Mouse (Mus musculus) gonadal fat pad, adult 2 months (tissue): ENCODE data around the gene Slc25a41. TPM values are rescaled to one million over a fixed set of nuclear protein-coding genes. Genes with fewer than 3 reads are reported as not detected.

Experiments
- DNase-seq: peaks from one replicate; pipeline ENCODE4 v3.0.0-alpha.2; 2012; ENCODE audit warnings: low read depth
- polyA plus RNA-seq: library from polyadenylated mRNA; depleted of rRNA; stranded (reverse); fragments of >200 nt; gene quantifications from 2 replicates; pipeline ENCODE4 v1.2.3, GENCODE M21; 2012

The Slc25a41 gene
- polyA plus RNA-seq, 1 experiment = 0.12 TPM

DNA sequence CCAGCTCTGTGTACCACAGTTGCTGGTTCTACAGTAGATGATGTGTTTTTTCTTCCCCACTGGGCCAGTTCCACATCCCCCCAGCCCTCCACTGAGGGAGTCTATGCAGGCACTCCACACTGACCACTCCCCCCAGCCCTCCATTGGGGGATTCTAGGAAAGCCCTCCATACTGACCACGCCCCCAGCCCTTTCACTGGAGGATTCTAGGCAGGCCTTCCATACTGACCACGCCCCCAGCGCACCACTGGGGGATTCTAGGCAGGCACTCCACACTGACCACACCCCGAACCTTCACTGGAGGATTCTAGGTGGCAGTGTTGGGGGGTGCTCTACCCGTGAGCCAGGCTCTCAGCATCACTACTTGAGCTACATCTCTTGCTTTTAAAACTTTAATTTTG is 6.0 kb upstream of the Slc25a41 start:
- DNase-seq = no peak

DNA sequence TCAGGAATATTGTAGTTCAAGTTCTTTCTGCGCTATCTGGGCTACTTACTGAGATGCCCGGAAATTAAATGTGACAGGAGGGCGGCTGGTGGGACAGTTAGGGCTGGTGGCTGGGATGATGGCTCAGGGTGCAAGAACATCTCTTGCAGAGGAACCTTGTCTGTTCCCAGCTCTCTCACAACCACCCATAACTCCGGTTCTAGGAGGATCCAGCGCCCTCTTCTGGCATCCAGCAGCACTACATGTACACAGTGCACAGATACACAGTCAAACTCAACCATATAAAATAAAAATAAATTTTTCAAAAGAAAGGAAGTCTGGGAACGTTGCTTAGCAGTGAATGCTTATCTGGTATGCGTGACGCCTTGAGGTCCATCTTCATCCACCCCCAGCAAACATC is 2.5 kb downstream of the Slc25a41 start:
- no peak for DNase-seq

DNA sequence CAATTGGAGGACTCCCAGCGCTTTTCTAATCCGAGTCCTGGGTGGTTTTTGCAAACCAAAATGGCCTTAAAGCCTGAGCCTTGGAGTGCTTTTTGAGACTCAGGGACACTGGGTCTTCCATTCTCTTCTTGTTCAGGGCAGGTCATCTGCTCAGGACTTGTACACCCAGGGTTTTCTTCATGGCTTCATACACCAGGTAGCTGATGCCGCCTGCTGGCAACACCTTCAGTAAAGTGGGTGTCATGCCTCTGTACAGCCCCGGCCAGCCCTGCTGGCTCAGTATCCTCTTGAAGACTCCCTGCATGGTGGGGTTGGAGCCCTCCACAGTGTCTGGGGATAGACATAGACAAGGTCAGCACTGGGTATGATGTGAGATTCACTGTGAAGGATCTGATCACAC is 8.6 kb downstream of the Slc25a41 start:
- DNase-seq = no peak

DNA sequence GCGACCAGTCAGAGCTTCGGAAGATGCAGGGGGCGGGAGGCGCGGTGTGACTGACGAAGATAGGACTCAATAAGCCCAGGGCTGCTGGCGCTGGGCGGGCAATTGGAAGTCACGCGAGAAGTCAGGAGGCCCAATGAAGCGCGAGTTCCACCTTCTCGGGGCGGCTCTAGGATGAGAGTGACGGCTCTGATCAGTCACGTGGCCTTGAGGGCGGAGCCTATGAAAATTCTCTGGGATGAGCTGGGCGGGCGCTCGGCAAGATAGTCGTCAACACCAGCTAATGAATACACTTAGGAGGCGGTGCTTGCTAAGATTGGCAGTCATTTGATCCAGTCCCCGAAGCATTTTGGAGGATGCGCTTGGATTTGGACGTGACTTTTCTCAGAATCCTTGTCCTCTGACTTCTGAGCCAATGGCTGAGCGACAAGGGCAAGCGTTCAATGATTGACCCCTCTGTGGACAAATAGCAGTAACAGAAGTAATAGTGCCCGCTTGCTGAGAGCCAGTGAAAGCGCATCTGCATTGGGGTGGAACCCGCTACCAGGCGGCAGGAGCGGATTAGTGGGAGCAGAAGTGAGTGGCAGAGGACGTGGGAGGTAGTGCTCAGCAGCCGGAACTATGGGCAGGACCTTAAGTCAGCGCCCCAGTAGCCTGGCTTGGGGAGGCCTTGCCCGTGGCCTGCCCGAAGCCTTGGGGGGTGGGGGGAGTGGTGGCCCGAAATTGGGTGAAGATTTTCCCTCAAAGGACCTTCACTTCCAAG is 9.6 kb downstream of the Slc25a41 start:
- DNase-seq = peak; percentile 100

DNA sequence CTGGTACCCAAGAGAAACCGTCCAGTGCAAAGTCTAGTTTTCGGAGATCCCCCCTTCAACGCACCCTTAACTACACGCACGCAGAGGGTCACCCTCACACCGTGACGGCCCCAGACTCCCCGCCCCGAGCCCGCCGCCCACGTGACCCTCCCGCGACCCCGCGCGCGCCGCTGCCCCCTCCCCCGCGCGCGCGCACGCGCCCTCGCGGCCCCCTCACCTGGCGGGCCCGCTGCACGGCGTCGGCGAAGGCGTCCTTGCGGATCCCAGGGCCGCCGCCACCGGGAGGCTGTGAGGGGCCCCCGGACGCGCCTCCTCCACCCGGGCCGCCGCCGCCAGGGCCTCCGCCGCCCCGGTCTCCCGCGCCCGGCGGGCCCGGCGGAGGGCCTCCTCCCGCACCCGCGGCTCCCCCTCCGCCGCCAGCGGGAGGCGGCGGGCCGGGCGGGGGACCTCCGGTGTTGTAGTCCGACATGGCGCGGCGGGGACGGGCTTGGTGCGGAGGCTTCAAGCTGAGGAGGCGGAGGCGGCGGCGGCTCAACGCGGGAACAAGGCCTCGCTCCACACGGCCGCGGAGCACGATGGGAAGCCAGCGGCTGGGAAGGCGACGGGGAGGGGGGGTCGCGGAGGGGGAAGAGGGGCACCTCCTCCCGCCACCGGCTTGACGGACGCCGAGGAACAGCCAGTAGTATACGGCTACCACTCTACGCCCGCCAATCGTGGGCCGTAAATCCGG is 10.4 kb downstream of the Slc25a41 start, which contains the start of gene Khsrp:
Gene Khsrp, minus strand, starts transcription at position 592 of the 730 bp plus-strand sequence.
- DNase-seq = no peak

DNA sequence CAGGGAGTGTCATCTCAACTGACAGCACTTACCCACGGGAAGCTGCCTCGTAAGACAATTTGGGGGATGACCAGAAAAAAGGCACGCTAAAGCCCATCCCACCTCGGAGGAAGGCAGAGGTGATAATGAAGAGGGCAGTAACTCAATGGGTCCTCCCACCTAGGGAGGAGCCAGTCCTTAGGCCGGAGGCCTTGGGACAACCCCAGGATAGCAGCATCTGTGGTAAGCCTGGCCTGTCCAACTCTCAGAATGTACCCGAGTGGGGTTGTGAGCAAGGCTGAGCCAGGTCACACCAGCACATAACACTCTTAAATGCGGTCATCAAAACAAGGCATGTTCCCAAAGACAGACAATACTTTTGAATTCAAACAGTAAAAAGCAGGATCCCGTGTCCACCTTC is 11.8 kb downstream of the Slc25a41 start:
- no peak for DNase-seq

DNA sequence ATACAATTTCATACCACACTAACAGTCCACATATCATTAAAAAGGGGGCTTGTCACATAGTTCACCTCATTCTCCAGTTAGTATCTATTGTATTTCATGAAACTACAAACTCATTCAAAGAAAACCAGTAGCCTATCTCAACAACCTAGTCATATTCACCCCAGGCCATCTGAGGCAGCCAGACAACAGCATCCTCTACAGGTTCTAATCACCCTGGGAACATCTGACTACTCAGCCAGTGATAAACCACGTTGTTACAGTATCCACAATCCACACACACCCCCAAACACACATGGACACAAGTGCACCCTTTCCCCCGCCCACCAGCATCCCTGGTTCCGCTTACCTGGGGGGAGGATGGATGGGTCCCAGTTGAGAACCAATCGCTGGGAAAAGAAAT is 14.0 kb downstream of the Slc25a41 start:
- DNase-seq = no peak

DNA sequence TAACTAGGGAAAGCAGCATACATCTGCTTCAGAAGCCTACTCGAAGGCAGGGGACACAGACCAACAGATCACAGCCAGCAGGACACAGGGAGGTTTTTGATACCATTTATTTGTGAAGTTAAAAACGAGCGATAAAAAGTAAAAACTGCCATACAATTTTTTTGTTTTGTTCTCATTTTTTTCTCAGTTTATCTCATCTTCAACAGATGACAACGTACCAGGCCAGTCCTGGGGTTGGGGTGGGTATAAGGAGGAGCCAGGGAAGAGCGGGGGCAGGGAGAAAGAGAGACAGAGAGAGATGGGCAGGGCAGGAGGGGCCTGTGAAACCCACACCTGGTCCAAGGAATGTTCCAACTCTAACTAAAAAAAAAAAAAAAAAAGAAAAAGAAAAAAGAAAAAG is 20.5 kb downstream of the Slc25a41 start:
- no peak for DNase-seq

DNA sequence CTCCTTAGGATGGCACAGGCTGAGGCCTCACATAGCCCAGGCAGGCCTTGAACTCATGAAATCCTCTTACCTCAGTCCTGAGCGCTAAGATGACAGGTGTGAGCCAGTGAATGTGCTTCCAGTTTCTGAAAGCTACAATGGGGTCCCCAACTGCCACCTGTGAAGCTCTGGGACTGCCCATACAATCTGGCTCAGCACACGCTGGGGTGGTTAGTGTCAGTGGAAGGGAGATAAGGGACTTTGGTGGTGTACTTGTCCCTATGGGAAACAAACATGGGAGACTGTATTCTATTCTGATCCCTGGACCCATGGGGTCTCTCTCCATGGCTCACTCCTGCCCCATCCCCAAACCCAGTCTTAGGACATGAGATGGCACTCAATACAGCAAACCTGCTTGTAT is 21.8 kb downstream of the Slc25a41 start:
- no peak for DNase-seq

DNA sequence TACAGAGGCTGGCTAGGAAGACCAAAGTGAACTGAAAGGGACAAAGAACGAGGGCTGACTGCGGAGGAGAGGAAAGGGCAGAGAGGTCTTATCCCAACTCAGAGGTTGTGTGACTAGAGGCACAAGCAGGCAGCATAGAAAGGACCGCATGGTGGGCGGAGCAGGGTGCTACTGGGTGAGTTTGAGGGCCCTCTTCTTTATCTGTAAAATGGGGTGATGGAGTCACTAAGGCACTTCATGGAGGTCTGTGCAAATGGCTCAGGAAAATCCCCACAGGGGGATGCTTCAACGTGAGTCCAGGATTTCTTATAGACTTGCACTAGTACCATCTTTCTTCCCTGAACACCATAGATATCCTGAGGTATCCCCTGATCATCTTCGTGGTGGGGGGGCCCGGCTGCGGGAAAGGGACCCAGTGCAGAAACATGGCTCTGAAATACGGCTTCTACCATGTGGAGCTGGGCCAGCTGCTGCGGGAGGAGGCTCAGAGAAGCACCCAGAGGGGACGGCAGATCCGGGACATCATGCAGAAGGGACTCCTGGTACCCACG is 29.1 kb downstream of the Slc25a41 start:
- no peak for DNase-seq

DNA sequence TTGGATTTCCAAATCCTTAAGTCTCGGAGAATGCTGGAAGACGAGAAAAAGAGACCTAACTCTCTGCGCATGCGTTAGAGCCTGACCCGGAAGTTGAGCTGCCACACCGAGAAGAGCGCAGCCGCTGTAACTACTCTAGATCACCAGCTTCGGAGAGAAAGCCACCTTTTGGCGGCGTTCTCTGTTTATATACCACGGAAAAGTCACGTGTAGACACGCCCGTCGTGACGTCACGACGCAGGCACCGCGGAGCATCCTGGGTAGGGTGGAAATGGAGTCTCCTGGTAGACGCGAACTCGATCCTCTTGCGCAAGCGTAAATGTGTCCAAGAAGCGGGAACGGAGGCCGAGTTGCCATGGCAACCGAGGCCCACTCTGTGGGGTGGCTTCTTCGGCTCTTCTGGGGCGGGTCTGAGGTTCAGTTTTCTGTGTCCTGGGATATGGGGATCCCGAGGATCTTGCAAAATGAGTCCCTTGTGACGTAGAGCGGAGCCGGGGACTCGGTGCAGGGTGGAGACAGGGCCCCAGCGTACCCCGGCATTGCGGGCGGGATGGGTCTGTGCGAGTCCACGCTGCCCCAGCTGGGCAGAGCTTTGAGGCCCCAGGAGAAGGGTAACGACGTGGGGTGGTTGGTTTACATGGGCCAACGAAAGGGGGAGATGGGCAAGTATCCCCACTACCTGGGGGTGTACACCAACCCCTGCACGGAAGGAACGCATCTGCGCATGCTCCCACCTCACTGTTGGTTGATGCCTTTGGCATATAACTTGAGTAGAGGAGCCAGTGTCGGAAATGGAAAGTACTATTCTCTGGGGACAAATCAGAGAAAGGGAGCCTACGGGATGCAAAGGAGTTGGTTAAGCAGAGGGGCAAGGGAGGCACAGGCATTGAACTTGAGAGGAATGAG is 30.0 kb downstream of the Slc25a41 start, which contains the start of the genes Gtf2f1 and Gm17949:
Gene Gtf2f1, minus strand, starts transcription at position 53 of the 906 bp plus-strand sequence.
Gene Gm17949, plus strand, starts transcription at position 234 of the 906 bp plus-strand sequence.
- peak; percentile 78 for DNase-seq

DNA sequence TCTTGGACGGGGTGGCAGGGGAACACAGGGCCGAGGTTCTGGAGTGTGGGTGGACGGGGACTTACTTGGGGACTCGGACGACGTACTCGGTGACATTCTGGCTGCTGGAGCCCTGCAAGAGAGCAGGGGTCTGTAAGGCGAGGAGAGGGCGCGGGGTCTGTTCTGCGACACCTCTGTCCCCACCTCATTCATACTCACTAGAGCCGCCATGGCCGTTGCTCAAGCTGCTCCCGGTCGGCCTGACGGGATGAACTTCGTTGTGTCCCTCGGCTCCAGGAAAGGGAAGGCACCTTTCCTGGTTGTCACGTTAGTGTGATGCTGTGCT is 30.6 kb downstream of the Slc25a41 start:
- DNase-seq = no peak

DNA sequence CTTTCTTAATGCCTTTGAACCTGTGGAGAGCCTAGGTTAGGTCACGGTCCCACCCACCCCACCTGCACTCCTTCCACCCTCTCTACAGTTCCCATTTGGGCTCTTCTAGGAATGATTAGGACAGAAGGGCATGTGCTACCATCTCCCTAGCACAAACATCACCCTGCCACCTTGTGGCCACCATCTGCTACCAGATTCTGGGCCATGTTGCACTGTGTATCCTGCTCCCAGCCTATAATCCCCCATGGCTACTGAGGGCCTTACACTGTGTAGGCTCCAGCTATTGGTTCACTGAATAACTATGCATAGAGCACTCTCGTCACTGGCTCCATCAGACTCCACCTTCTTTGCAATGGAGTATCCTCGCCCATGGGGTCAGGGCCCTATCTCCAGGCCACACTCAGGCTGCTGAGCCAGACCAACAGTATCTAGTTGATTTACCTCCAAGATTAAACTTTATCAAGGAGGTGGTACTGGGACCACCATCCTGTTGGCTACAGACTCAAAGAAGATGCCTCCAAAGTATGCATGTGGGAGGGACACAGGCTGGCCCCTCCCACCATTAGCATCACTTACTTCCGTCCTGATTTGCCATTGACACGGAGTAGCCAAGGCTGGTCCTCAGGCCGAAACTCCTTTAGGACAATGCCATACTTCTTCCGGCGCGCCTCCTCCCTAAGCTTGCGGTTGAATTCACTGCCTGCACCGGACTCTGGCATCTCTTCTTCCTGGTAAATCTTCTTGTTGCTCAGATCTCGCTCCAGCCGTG is 34.1 kb downstream of the Slc25a41 start:
- DNase-seq = no peak

DNA sequence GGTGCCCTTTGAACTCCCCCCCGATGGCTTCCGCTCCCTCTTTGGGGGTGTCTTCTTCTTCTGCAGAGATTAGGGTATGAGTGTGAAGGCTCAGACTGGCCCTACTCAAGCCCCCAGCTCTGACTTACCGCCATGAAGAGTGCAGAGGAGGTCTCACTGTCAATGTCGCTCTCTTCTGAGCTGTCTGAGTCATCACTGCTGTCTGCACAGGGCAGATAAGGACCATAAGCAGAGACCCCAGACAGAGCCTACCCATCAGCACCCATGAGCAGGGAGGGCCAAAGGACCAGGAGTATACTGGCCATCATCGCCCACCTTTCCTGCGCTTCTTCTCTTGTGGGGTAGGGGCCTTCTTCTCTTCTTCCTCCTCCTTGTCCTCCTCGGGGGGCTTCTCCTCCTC is 37.5 kb downstream of the Slc25a41 start:
- DNase-seq = no peak

DNA sequence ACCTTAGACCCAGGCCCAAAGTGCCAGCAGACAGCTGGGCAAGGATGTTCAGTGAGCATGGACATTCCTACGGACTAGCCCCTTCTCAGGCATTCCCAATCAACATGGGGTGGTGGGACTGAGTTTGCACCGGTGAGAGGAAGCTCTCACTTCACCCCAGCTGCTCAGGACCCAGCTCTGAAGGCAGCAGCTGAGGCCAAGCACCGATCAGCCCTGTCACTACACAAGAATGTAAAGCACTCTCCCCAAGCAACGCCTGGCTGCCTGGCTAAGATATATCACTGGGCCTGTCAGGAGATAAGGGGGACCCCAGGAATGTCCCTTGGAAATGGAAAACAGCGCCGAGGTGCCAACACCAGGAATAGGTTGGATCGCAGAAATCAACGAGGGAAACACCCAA is 40.2 kb downstream of the Slc25a41 start:
- no peak for DNase-seq

DNA sequence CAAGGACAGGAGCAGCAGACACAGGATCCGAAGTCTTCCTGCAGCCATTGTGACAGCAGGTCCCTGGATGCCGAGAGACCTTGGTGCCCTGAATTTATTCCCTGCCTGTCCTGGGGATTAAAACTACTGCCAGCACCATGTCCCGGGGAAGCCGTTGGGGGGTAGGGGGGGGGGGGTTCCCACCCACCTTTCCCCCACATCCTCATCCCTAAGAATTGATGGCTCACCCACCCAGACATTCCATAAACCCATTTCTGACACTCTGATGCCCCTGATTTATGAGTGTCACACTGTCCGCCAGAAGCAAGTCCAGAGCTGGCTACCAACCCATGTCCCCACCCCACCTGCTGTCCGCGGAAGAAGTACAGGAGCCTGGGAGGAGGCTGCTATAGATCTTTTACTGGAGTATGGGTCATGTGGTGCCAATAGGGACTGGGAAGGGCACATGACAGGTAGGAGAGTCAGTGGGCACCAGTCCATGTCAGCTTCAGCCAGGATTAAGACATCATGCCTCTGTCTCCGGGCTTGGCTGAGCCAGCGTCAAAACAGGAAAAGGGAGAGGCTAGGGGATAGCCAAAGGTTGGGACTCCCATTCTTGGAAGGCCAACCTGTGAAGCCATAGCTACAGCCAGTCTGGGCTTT is 41.4 kb downstream of the Slc25a41 start, which contains the start of gene Pspn:
Gene Pspn, minus strand, starts transcription at position 51 of the 642 bp plus-strand sequence.
- no peak for DNase-seq

DNA sequence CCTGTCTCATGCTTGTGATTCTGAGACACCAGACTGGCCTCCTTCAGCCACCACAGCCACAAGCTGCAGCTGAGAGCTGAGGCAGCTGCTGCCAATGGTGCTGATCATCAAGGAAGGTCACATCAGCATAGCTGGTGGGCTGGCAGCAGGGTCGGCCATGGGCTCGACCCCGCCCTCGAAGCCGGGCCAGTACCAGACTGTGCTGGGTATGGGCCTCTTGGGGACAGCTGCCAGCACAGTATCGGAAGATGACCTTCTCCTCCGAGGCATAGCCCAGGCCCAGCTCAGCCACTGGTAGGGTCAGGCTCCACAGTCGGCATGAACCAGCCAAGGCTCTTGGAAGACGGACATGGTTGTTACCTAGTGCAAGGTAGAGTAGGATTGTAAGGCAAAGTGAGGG is 42.0 kb downstream of the Slc25a41 start:
- no peak for DNase-seq

DNA sequence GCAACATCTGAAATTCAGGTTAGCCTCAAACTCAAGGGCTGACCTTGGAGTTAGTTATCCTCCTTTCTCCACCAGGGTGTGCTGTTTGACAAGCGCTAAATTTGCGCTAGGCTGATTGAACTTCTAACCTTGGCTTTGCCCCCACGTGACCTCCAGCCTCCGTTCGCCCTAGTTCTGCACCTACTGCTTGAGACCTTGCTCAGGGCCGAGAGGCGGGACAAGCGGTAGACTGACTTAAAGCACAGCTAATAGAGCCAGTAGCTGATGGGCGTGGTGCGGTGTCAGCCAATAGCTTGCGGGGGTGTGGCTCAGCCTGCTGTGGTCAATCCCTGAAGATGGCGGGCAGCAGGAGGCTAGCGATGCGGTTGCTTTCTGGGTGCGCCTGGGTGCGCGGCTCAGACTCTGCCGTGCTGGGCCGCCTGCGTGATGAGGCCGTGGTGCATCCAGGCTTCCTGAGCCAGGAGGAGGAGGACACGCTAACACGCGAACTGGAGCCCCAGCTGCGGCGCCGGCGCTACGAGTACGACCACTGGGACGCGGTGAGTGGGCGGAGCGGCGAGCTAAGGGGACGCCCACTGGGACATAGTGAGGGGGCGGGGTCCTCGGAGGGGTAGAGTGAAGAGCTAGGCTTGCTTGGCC is 44.3 kb downstream of the Slc25a41 start, which contains the start of gene Alkbh7:
Gene Alkbh7, plus strand, starts transcription at position 311 of the 639 bp plus-strand sequence.
- DNase-seq = peak; percentile 93

DNA sequence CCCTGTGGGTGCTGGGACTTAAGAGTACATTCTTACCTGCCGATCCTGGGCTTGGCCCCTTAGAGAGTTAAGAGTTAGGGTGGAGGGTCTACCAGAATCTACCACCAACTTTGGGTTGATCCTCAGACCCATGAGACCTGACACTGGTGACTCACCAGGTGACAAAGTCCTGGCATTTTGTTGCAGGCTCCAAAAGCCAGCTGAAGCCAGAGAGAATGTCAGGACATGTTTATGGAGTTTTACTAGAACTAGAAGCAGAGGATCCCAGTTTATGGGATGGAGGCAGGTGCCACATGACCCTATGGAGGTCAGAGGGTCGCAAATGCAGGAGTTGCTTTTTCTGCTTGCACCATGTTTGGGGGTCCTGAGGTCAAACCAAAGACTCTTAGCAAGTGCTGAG is 44.9 kb downstream of the Slc25a41 start:
- no peak for DNase-seq

DNA sequence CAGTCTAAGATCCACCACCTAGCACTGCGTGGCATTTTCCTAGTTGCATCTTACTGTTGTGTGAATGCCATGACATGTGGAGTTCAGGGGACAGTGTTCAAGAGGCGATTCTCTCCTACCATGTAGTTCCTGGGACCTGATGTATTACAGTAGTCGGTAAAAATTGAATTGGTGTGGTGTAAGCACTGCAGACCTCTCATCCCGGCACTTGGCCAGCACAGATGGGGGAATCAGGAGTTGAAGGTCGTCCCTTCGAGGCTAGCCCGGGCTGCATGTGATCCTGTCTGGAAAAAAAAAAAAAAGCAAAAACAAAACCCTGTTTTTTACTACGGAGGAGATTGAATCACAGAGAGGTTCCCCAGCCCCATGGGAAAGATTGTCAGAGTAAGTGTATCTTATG is 46.4 kb downstream of the Slc25a41 start:
- no peak for DNase-seq
